Mouse (Mus musculus) liver, embryonic 14.5 days (tissue): ENCODE results near the gene A1cf. TPM values are rescaled to one million over a fixed set of nuclear protein-coding genes. Genes with fewer than 3 reads are reported as not detected.

ENCODE experiments used
- ATAC-seq: fragments of 200-750 bp; cut with Nextera tagmentation; 2 replicates; pipeline ENCODE4 v1.8.0; 2017; ENCODE audit warnings: moderate number of reproducible peaks, mild to moderate bottlenecking, moderate library complexity; ENCODE audit not compliant: insufficient read depth
- DNase-seq, 3 experiments: peaks; one replicate each; pipeline ENCODE4 v3.0.0-alpha.2; 2012 to 2013; ENCODE audit warnings: low read depth in 3 of 3, low spot score in 3 of 3
- H3K27ac ChIP-seq: fragments of 300-500 bp; sonication (generic); 2 replicates; pipeline ENCODE4 v1.5.1; 2014; ENCODE audit warnings: moderate library complexity, mild to moderate bottlenecking, control low read depth, inconsistent platforms
- H3K27me3 ChIP-seq: fragments of 300-500 bp; sonication (generic); 2 replicates; pipeline ENCODE4 v1.6.1; 2014; ENCODE audit warnings: mild to moderate bottlenecking, low read length, moderate library complexity; ENCODE audit not compliant: control insufficient read depth, insufficient read depth
- H3K36me3 ChIP-seq: fragments of 300-500 bp; sonication (generic); replicated peaks from 2 replicates; pipeline ENCODE4 v1.6.1; 2014; ENCODE audit warnings: low read depth; ENCODE audit not compliant: control insufficient read depth, insufficient read depth
- H3K4me1 ChIP-seq, 2 experiments: fragments of 200-500 bp in 1 of 2; fragments of 300-500 bp in 1 of 2; sonication (generic) in 1 of 2; replicated peaks; 2 replicates each; pipeline ENCODE4 v1.6.1; 2012 to 2014; ENCODE audit warnings: antibody characterized with exemption in 1 of 2, inconsistent platforms in 1 of 2, low read length in 1 of 2; ENCODE audit not compliant: control insufficient read depth in 2 of 2, insufficient read depth in 2 of 2
- H3K4me2 ChIP-seq: fragments of 300-500 bp; sonication (generic); 2 replicates; pipeline ENCODE4 v1.6.1; 2014; ENCODE audit warnings: low read depth, mild to moderate bottlenecking, control low read depth, moderate library complexity
- H3K4me3 ChIP-seq, 2 experiments: fragments of 200-500 bp in 1 of 2; fragments of 300-500 bp in 1 of 2; sonication (generic) in 1 of 2; 2 replicates each; pipeline ENCODE4 v1.5.1; 2012 to 2014; ENCODE audit warnings: low read depth in 2 of 2, low read length in 2 of 2, mild to moderate bottlenecking in 2 of 2, control low read depth in 1 of 2, inconsistent platforms in 1 of 2, moderate library complexity in 1 of 2; ENCODE audit not compliant: insufficient read depth in 1 of 2
- H3K9ac ChIP-seq: fragments of 300-500 bp; sonication (generic); replicated peaks from 2 replicates; pipeline ENCODE4 v1.6.1; 2014; ENCODE audit warnings: mild to moderate bottlenecking, control low read depth, moderate library complexity
- H3K9me3 ChIP-seq: fragments of 300-500 bp; sonication (generic); 2 replicates; pipeline ENCODE4 v1.6.1; 2016; ENCODE audit warnings: low read length, mixed read lengths; ENCODE audit not compliant: control insufficient read depth
- CTCF ChIP-seq: IDR thresholded peaks from 2 replicates; pipeline ENCODE4 v1.5.1; 2016; ENCODE audit warnings: antibody characterized with exemption, low read depth, control low read depth
- EP300 ChIP-seq: IDR thresholded peaks from 2 replicates; pipeline ENCODE4 v1.6.1; 2016; ENCODE audit warnings: antibody characterized with exemption, low read depth
- WGBS: fragments of 180-500 bp; shearing (Covaris S2); extraction: QIAGEN DNeasy Blood & Tissue Kit; methylation state at CpG from one replicate; pipeline ENCODE4 v1.1.7; 2014; ENCODE audit not compliant: insufficient replicate concordance; 5-methylcytosine and 5-hydroxymethylcytosine counted together
- polyA plus RNA-seq, 2 experiments: library from polyadenylated mRNA; depleted of rRNA in 1 of 2; stranded (reverse) in 1 of 2; unstranded in 1 of 2; fragments of >200 nt; fragmentation: Nextera tagmentation in 1 of 2; extraction: Ambion mirVana in 1 of 2; gene quantifications; 2 replicates each; pipeline versions ENCODE4 v1.2.1 to v1.2.3; 2012 to 2014

Gene A1cf
- 4.8 and 6.3 TPM in 2 replicates for polyA plus RNA-seq (2012; rRNA removed)
- polyA plus RNA-seq (2014; fragmentation: Nextera tagmentation; extraction: Ambion mirVana) = 3.4 and 5.2 TPM in 2 replicates

- DNase-seq (peak; percentile 9 to 24 (median 13)), ATAC-seq (no peak)
- H3K4me3 ChIP-seq = peak within 1 kb of the TSS; percentile 46 to 68
- H3K9ac ChIP-seq = no peak within 1 kb of the TSS
- H3K4me2 ChIP-seq = peak within 1 kb of the TSS; percentile 31
- H3K9me3 ChIP-seq = no peaks in the 10 kb centered on the region
- 63% methylated on average over 7 of the region's 7 CpGs for WGBS
- no peaks in the 10 kb centered on the region for H3K27me3 ChIP-seq
- H3K4me1 ChIP-seq = no peaks in the 10 kb centered on the region
- no peaks in the 10 kb centered on the region for H3K36me3 ChIP-seq
- H3K27ac ChIP-seq = no peak within 1 kb of the TSS
- TF ChIP-seq CTCF (no peak), EP300 (no peak)
These were observed at the start of gene A1cf for GRCm38 (mm10) chr19:31868521-31868920. Gene A1cf (plus strand): TSS chr19:31868764.

GRCm38 (mm10) chr19:31834250-31834649 lies 34.3 kb upstream of the A1cf start:
- no peak overlapping the region for H3K27ac ChIP-seq
- no peaks in the 10 kb centered on the region for H3K27me3 ChIP-seq
- H3K4me3 ChIP-seq = no peak overlapping the region
- no peak overlapping the region for H3K9ac ChIP-seq
- H3K4me1 ChIP-seq = no peaks in the 10 kb centered on the region
- H3K4me2 ChIP-seq = no peak overlapping the region
- 64% methylated on average over 5 of the region's 5 CpGs for WGBS
- H3K9me3 ChIP-seq = no peaks in the 10 kb centered on the region
- H3K36me3 ChIP-seq = no peaks in the 10 kb centered on the region
- no peak for ATAC-seq
- TF ChIP-seq CTCF (no peak), EP300 (no peak)
- DNase-seq = no peak

GRCm38 (mm10) chr19:31861909-31862308 lies 6.7 kb upstream of the A1cf start:
- Histone ChIP-seq H3K4me3 (no peak overlapping the region), H3K9me3 (no peaks in the 10 kb centered on the region), H3K4me1 (no peaks in the 10 kb centered on the region), H3K27ac (no peak overlapping the region), H3K4me2 (no peak overlapping the region), H3K9ac (no peak overlapping the region), H3K27me3 (no peaks in the 10 kb centered on the region), H3K36me3 (no peaks in the 10 kb centered on the region)
- DNase-seq (no peak), ATAC-seq (no peak)
- 36% methylated on average over 3 of the region's 3 CpGs for WGBS
- TF ChIP-seq CTCF = no peak
- TF ChIP-seq EP300 = no peak

GRCm38 (mm10) chr19:31862512-31863249 lies 5.9 kb upstream of the A1cf start:
- no peak overlapping the region for H3K27ac ChIP-seq
- H3K9me3 ChIP-seq = no peaks in the 10 kb centered on the region
- no peak for DNase-seq
- H3K4me2 ChIP-seq = no peak overlapping the region
- H3K36me3 ChIP-seq = no peaks in the 10 kb centered on the region
- 55% methylated on average over 6 of the region's 6 CpGs for WGBS
- no peak for ATAC-seq
- no peak overlapping the region for H3K4me3 ChIP-seq
- no peak overlapping the region for H3K9ac ChIP-seq
- TF ChIP-seq CTCF (no peak), EP300 (no peak)
- H3K27me3 ChIP-seq = no peaks in the 10 kb centered on the region
- H3K4me1 ChIP-seq = no peaks in the 10 kb centered on the region

- TF ChIP-seq EP300 = no peak
- no peak for TF ChIP-seq CTCF
- H3K4me3 ChIP-seq = no peak overlapping the region
- H3K27me3 ChIP-seq = no peaks in the 10 kb centered on the region
- H3K4me2 ChIP-seq = no peak overlapping the region
- no peaks in the 10 kb centered on the region for H3K9me3 ChIP-seq
- WGBS = 67% methylated on average over 4 of the region's 4 CpGs
- H3K27ac ChIP-seq = no peak overlapping the region
- H3K36me3 ChIP-seq = no peaks in the 10 kb centered on the region
- no peak overlapping the region for H3K9ac ChIP-seq
- H3K4me1 ChIP-seq = no peaks in the 10 kb centered on the region
- DNase-seq (no peak), ATAC-seq (no peak)
These were observed 3.1 kb upstream of the A1cf start for GRCm38 (mm10) chr19:31865451-31865850.
